Mouse (Mus musculus) hindbrain, embryonic 12.5 days (tissue): Measurements from ENCODE around the gene Ehmt2. TPM values are rescaled to one million over a fixed set of nuclear protein-coding genes. Genes with fewer than 3 reads are reported as not detected.
"Not testable (repeated sequence)": the region's sequence is repeated elsewhere in the genome, so short reads cannot be mapped to it uniquely, and the experiment has no call there.

Experiments used
- ATAC-seq: fragments of 200-750 bp; cut with Nextera tagmentation; 2 replicates; pipeline ENCODE4 v1.8.0; 2017; ENCODE audit warnings: moderate TSS enrichment; ENCODE audit not compliant: low FRiP score
- H3K27ac ChIP-seq: fragments of 300-500 bp; sonication (generic); 2 replicates; pipeline ENCODE4 v1.5.1; 2016; ENCODE audit warnings: mild to moderate bottlenecking
- H3K27me3 ChIP-seq: fragments of 300-500 bp; sonication (generic); 2 replicates; pipeline ENCODE4 v1.6.1; 2016; ENCODE audit warnings: mild to moderate bottlenecking
- H3K36me3 ChIP-seq: fragments of 300-500 bp; sonication (generic); 2 replicates; pipeline ENCODE4 v1.6.1; 2016; ENCODE audit warnings: mild to moderate bottlenecking
- H3K4me1 ChIP-seq: fragments of 300-500 bp; sonication (generic); 2 replicates; pipeline ENCODE4 v1.6.1; 2016
- H3K4me2 ChIP-seq: fragments of 300-500 bp; sonication (generic); replicated peaks from 2 replicates; pipeline ENCODE4 v1.6.1; 2016; ENCODE audit warnings: mild to moderate bottlenecking
- H3K4me3 ChIP-seq: fragments of 300-500 bp; sonication (generic); 2 replicates; pipeline ENCODE4 v1.5.1; 2016; ENCODE audit warnings: mild to moderate bottlenecking
- H3K9ac ChIP-seq: fragments of 300-500 bp; sonication (generic); 2 replicates; pipeline ENCODE4 v1.6.1; 2016; ENCODE audit warnings: mild to moderate bottlenecking, moderate library complexity
- H3K9me3 ChIP-seq: fragments of 300-500 bp; sonication (generic); replicated peaks from 2 replicates; pipeline ENCODE4 v1.6.1; 2016; ENCODE audit warnings: mild to moderate bottlenecking
- WGBS: fragments of 180-500 bp; shearing (Covaris S2); methylation state at CpG from one replicate; pipeline ENCODE4 v1.1.7; 2016; 5-methylcytosine and 5-hydroxymethylcytosine counted together
- polyA plus RNA-seq: library from polyadenylated mRNA; unstranded; fragments of >200 nt; fragmentation: Nextera tagmentation; extraction: Ambion mirVana; gene quantifications from 2 replicates; pipeline ENCODE4 v1.2.1, GENCODE M21; 2016

The Ehmt2 gene
- polyA plus RNA-seq, 1 experiment from 2014 or later = 113 TPM

- Histone ChIP-seq H3K4me3 (peak overlapping the region; percentile 76), H3K27me3 (no peaks in the 10 kb centered on the region), H3K27ac (peak overlapping the region; percentile 92), H3K4me1 (peaks cover 35% of the 10 kb centered on the region), H3K4me2 (peak overlapping the region; percentile 98), H3K9ac (peak overlapping the region; percentile 97), H3K9me3 (no peaks in the 10 kb centered on the region), H3K36me3 (peaks cover 5% of the 10 kb centered on the region)
- ATAC-seq = peak; percentile 86
- 0% methylated on average over 24 of the region's 51 CpGs for WGBS
Observed at GRCm38 (mm10) chr17:34894074-34894597, 4.1 kb upstream of the Ehmt2 start.

- H3K9ac ChIP-seq = peak overlapping the region; percentile 97
- peaks cover 5% of the 10 kb centered on the region for H3K36me3 ChIP-seq
- no peaks in the 10 kb centered on the region for H3K9me3 ChIP-seq
- peak; percentile 29 for ATAC-seq
- peak overlapping the region; percentile 76 for H3K4me3 ChIP-seq
- H3K4me1 ChIP-seq = peaks cover 41% of the 10 kb centered on the region
- 9% methylated on average over 46 of the region's 51 CpGs for WGBS
- peak overlapping the region; percentile 98 for H3K4me2 ChIP-seq
- no peaks in the 10 kb centered on the region for H3K27me3 ChIP-seq
- H3K27ac ChIP-seq = peak overlapping the region; percentile 92
Observed at GRCm38 (mm10) chr17:34894801-34895530, 3.3 kb upstream of the Ehmt2 start.

- H3K4me2 ChIP-seq = peak overlapping the region; percentile 98
- H3K4me3 ChIP-seq = peak overlapping the region; percentile 76
- peaks cover 5% of the 10 kb centered on the region for H3K36me3 ChIP-seq
- H3K27me3 ChIP-seq = no peaks in the 10 kb centered on the region
- no peak for ATAC-seq
- H3K9ac ChIP-seq = peak overlapping the region; percentile 97
- peak overlapping the region; percentile 92 for H3K27ac ChIP-seq
- H3K9me3 ChIP-seq = no peaks in the 10 kb centered on the region
- 94% methylated on average over 15 of the region's 15 CpGs for WGBS
- peaks cover 48% of the 10 kb centered on the region for H3K4me1 ChIP-seq
Observed at GRCm38 (mm10) chr17:34895724-34896123, 2.5 kb upstream of the Ehmt2 start.

- Histone ChIP-seq H3K36me3 (peaks cover 7% of the 10 kb centered on the region), H3K4me2 (peak overlapping the region; percentile 98), H3K9me3 (no peaks in the 10 kb centered on the region), H3K27me3 (no peaks in the 10 kb centered on the region), H3K9ac (peak overlapping the region; percentile 19; the same call in 1 of the 2 replicates), H3K4me1 (peaks cover 48% of the 10 kb centered on the region), H3K4me3 (peak overlapping the region; percentile 76), H3K27ac (no peak overlapping the region)
- no peak for ATAC-seq
- 88% methylated on average over 17 of the region's 17 CpGs for WGBS
Observed at GRCm38 (mm10) chr17:34896366-34896765, 1.9 kb upstream of the Ehmt2 start.

GRCm38 (mm10) chr17:34897373-34898159, 703 bp upstream of the Ehmt2 start:
- WGBS = 25% methylated on average over 10 of the region's 10 CpGs

GRCm38 (mm10) chr17:34898706-34899052, 410 bp downstream of the Ehmt2 start:
- Histone ChIP-seq H3K4me3 (peak overlapping the region; percentile 100), H3K27me3 (no peaks in the 10 kb centered on the region), H3K9me3 (no peaks in the 10 kb centered on the region), H3K4me1 (peaks cover 44% of the 10 kb centered on the region), H3K9ac (peak overlapping the region; percentile 100), H3K36me3 (peaks cover 27% of the 10 kb centered on the region), H3K27ac (peak overlapping the region; percentile 98), H3K4me2 (peak overlapping the region; percentile 98)
- WGBS = 0% methylated on average over 8 of the region's 47 CpGs
- 0 out of 2 replicates have a peak, but pooled peaks have one; percentile 6 for ATAC-seq

More at GRCm38 (mm10) chr17:34897373-34898159, 703 bp upstream of the Ehmt2 start:
- H3K27ac ChIP-seq = peak overlapping the region; percentile 98
- H3K36me3 ChIP-seq = peaks cover 15% of the 10 kb centered on the region
- peaks cover 48% of the 10 kb centered on the region for H3K4me1 ChIP-seq
- H3K27me3 ChIP-seq = no peaks in the 10 kb centered on the region
- H3K4me3 ChIP-seq = peak overlapping the region; percentile 100
- ATAC-seq = no peak
- H3K4me2 ChIP-seq = peak overlapping the region; percentile 98
- no peaks in the 10 kb centered on the region for H3K9me3 ChIP-seq
- H3K9ac ChIP-seq = peak overlapping the region; percentile 100

- Histone ChIP-seq H3K4me3 (peak overlapping the region; percentile 100), H3K4me2 (peak overlapping the region; percentile 98), H3K27me3 (no peaks in the 10 kb centered on the region), H3K4me1 (peaks cover 43% of the 10 kb centered on the region), H3K9me3 (no peaks in the 10 kb centered on the region), H3K36me3 (peaks cover 32% of the 10 kb centered on the region), H3K27ac (peak overlapping the region; percentile 98), H3K9ac (peak overlapping the region; percentile 100)
- ATAC-seq = peak; percentile 8; the same call in 1 of the 2 replicates
- under 1% methylated on average over 30 of the region's 45 CpGs for WGBS
Observed at GRCm38 (mm10) chr17:34899053-34899889, 1.0 kb downstream of the Ehmt2 start.

- peaks cover 38% of the 10 kb centered on the region for H3K36me3 ChIP-seq
- H3K4me2 ChIP-seq = peak overlapping the region; percentile 98
- H3K27ac ChIP-seq = peak overlapping the region; percentile 98
- peak overlapping the region; percentile 100 for H3K4me3 ChIP-seq
- ATAC-seq = no peak
- peaks cover 43% of the 10 kb centered on the region for H3K4me1 ChIP-seq
- H3K9ac ChIP-seq = peak overlapping the region; percentile 100
- WGBS = 2% methylated on average over 5 of the region's 5 CpGs
- H3K9me3 ChIP-seq = no peaks in the 10 kb centered on the region
- H3K27me3 ChIP-seq = no peaks in the 10 kb centered on the region
Observed at GRCm38 (mm10) chr17:34899890-34900243, 1.6 kb downstream of the Ehmt2 start.

GRCm38 (mm10) chr17:34900826-34901225, 2.6 kb downstream of the Ehmt2 start:
- not testable (repeated sequence) for H3K27me3 ChIP-seq, ATAC-seq, H3K9ac ChIP-seq, H3K9me3 ChIP-seq, H3K4me2 ChIP-seq, H3K27ac ChIP-seq, H3K4me3 ChIP-seq
- Histone ChIP-seq H3K4me1 (peaks cover 35% of the 10 kb centered on the region), H3K36me3 (peaks cover 48% of the 10 kb centered on the region)

GRCm38 (mm10) chr17:34901948-34902347, 3.7 kb downstream of the Ehmt2 start:
- not testable (repeated sequence) for H3K9me3 ChIP-seq, H3K27me3 ChIP-seq, H3K27ac ChIP-seq, ATAC-seq, H3K4me3 ChIP-seq, H3K9ac ChIP-seq, H3K4me2 ChIP-seq
- Histone ChIP-seq H3K4me1 (peaks cover 24% of the 10 kb centered on the region), H3K36me3 (peaks cover 54% of the 10 kb centered on the region)
- 91% methylated on average over 9 of the region's 10 CpGs for whole genome bisulfite sequencing

GRCm38 (mm10) chr17:34902895-34903294, 4.6 kb downstream of the Ehmt2 start:
- H3K27ac ChIP-seq = no peak overlapping the region
- H3K36me3 ChIP-seq = peaks cover 63% of the 10 kb centered on the region
- H3K4me1 ChIP-seq = peaks cover 14% of the 10 kb centered on the region
- H3K9ac ChIP-seq = no peak overlapping the region
- H3K27me3 ChIP-seq = no peaks in the 10 kb centered on the region
- H3K4me3 ChIP-seq = no peak overlapping the region
- 88% methylated on average over 9 of the region's 9 CpGs for WGBS
- H3K9me3 ChIP-seq = no peaks in the 10 kb centered on the region
- H3K4me2 ChIP-seq = no peak overlapping the region
- ATAC-seq = no peak
